Mouse (Mus musculus) limb, embryonic 12.5 days (tissue): Measurements from ENCODE around the gene Stau1. TPM values are rescaled to one million over a fixed set of nuclear protein-coding genes. Genes with fewer than 3 reads are reported as not detected.
A peak's percentile ranks its signal among the peaks of the same experiment; 100 is the strongest.

Source experiments
- ATAC-seq: fragments of 200-750 bp; cut with Nextera tagmentation; 2 replicates; pipeline ENCODE4 v1.8.0; 2017; ENCODE audit warnings: low read depth, moderate TSS enrichment; ENCODE audit not compliant: insufficient number of reproducible peaks, insufficient read depth, low FRiP score, low TSS enrichment
- H3K27ac ChIP-seq: fragments of 300-500 bp; sonication (generic); 2 replicates; pipeline ENCODE4 v1.5.1; 2016; ENCODE audit warnings: mild to moderate bottlenecking, moderate library complexity
- H3K27me3 ChIP-seq: fragments of 300-500 bp; sonication (generic); 2 replicates; pipeline ENCODE4 v1.6.1; 2016; ENCODE audit warnings: mild to moderate bottlenecking, moderate library complexity
- H3K36me3 ChIP-seq: fragments of 300-500 bp; sonication (generic); 2 replicates; pipeline ENCODE4 v1.6.1; 2016; ENCODE audit warnings: mild to moderate bottlenecking, moderate library complexity
- H3K4me1 ChIP-seq: fragments of 300-500 bp; sonication (generic); replicated peaks from 2 replicates; pipeline ENCODE4 v1.6.1; 2016
- H3K4me2 ChIP-seq: fragments of 300-500 bp; sonication (generic); 2 replicates; pipeline ENCODE4 v1.6.1; 2016; ENCODE audit warnings: mild to moderate bottlenecking, moderate library complexity
- H3K4me3 ChIP-seq: fragments of 300-500 bp; sonication (generic); replicated peaks from 2 replicates; pipeline ENCODE4 v1.5.1; 2016; ENCODE audit warnings: mild to moderate bottlenecking
- H3K9ac ChIP-seq: fragments of 300-500 bp; sonication (generic); replicated peaks from 2 replicates; pipeline ENCODE4 v1.6.1; 2016; ENCODE audit warnings: mild to moderate bottlenecking, moderate library complexity
- H3K9me3 ChIP-seq: fragments of 300-500 bp; sonication (generic); 2 replicates; pipeline ENCODE4 v1.6.1; 2016; ENCODE audit warnings: mild to moderate bottlenecking, moderate library complexity
- WGBS: fragments of 180-500 bp; shearing (Covaris S2); methylation state at CpG from one replicate; pipeline ENCODE4 v1.1.7; 2016; 5-methylcytosine and 5-hydroxymethylcytosine counted together
- polyA plus RNA-seq: library from polyadenylated mRNA; unstranded; fragments of >200 nt; fragmentation: Nextera tagmentation; extraction: Ambion mirVana; gene quantifications from 2 replicates; pipeline ENCODE4 v1.2.1, GENCODE M21; 2016

The Stau1 gene
- polyA plus RNA-seq, 1 experiment from 2014 or later = 113 TPM

- peaks cover 9% of the 10 kb centered on the region for H3K4me1 ChIP-seq
- H3K27me3 ChIP-seq = no peaks in the 10 kb centered on the region
- H3K9me3 ChIP-seq = no peaks in the 10 kb centered on the region
- no peak overlapping the region for H3K9ac ChIP-seq
- H3K4me2 ChIP-seq = no peak overlapping the region
- WGBS = 96% methylated on average over 3 of the region's 3 CpGs
- H3K4me3 ChIP-seq = no peak overlapping the region
- no peak overlapping the region for H3K27ac ChIP-seq
- peaks cover 22% of the 10 kb centered on the region for H3K36me3 ChIP-seq
- no peak for ATAC-seq
Observed at GRCm38 (mm10) chr2:166909729-166910128, 86.4 kb downstream of the Stau1 start.

GRCm38 (mm10) chr2:166906523-166907182 is 89.4 kb downstream of the Stau1 start:
- under 1% methylated on average over 28 of the region's 28 CpGs for WGBS
- Histone ChIP-seq H3K27ac (peak overlapping the region; percentile 98), H3K27me3 (no peaks in the 10 kb centered on the region), H3K36me3 (peaks cover 22% of the 10 kb centered on the region), H3K9ac (peak overlapping the region; percentile 86), H3K4me3 (peak overlapping the region; percentile 86), H3K9me3 (no peaks in the 10 kb centered on the region), H3K4me1 (peaks cover 9% of the 10 kb centered on the region), H3K4me2 (peak overlapping the region; percentile 95)
- peak; percentile 9; the same call in 1 of the 2 replicates for ATAC-seq

- Histone ChIP-seq H3K9me3 (no peaks in the 10 kb centered on the region), H3K4me1 (peaks cover 9% of the 10 kb centered on the region), H3K27me3 (no peaks in the 10 kb centered on the region), H3K4me2 (peak within 1 kb of the TSS; percentile 95), H3K36me3 (peaks cover 16% of the 10 kb centered on the region), H3K4me3 (peak within 1 kb of the TSS; percentile 86), H3K27ac (peak within 1 kb of the TSS; percentile 98), H3K9ac (peak within 1 kb of the TSS; percentile 86)
- ATAC-seq = peak; percentile 96
- WGBS = under 1% methylated on average over 80 of the region's 80 CpGs
Observed at GRCm38 (mm10) chr2:166905711-166906522, 90.2 kb downstream of the Stau1 start, which contains the start of gene Cse1l. Cse1l (plus strand) TSS chr2:166906040.

DNA sequence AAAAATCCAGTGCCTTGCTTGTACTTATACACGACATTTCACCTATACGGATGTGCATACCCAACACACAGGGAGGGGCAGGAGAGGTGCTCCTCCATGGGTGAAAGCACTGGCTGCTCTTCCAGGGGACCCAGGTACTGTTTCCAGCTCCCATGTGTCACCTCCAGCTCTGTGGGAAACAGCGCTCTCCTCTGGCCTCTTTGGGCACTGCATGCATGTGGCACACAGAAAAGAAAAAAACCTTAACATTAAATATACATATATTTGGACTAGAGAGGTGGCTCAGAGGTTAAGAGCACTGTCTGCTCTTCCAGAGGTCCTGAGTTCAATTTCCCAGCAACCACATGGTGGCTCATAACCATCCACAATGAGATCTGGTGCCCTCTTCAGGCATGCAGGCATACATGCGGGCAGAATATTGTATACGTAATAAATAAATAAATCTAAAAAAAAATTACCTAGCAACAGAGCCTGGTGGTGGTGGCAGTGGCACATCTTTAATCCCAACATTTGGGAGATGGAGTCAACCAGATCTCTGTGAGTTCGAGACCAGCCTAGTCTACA is 92.3 kb downstream of the Stau1 start:
- no peak overlapping the region for H3K9ac ChIP-seq
- no peaks in the 10 kb centered on the region for H3K36me3 ChIP-seq
- H3K4me2 ChIP-seq = no peak overlapping the region
- H3K9me3 ChIP-seq = no peaks in the 10 kb centered on the region
- no peaks in the 10 kb centered on the region for H3K27me3 ChIP-seq
- no peak overlapping the region for H3K27ac ChIP-seq
- no peak overlapping the region for H3K4me3 ChIP-seq
- WGBS = 91% methylated on average over 6 of the region's 6 CpGs
- ATAC-seq = no peak
- H3K4me1 ChIP-seq = peaks cover 9% of the 10 kb centered on the region

DNA sequence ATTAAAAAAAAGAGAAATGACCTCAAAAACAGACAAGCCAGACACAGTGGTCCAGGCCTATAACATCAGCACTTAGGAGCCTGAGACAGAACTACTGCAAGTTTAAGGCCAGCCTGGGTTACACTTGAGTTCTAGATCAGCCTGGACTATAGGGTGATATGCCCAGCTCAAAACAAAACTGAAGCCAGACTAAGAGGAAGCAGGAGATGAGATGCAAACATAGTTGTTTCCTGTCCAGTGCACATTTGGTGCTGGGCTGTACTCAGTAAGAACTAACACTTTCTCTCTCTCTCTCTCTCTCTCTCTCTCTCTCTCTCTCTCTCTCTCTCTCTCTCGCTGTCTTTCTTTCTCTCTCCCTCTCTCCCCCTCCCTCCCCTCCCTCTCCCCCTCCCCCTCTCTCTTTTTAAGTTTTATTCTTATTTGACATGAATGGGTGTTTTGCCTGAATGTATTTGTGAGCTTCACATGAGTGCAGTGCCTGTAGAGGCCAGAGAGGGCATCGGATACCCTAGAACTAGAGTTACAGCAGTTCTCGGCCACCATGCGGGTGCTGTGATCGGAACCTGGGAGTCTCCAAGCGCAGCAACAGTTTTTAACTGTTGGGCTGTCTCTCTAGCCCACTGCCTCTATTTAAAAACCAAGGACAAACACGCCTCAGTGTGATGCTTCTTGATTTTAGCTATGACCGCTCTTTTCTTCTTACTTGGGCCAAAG is 95.2 kb downstream of the Stau1 start:
- Histone ChIP-seq H3K9ac (no peak overlapping the region), H3K27ac (no peak overlapping the region), H3K9me3 (no peaks in the 10 kb centered on the region), H3K27me3 (no peaks in the 10 kb centered on the region), H3K4me3 (no peak overlapping the region), H3K4me2 (no peak overlapping the region), H3K4me1 (no peaks in the 10 kb centered on the region), H3K36me3 (no peaks in the 10 kb centered on the region)
- no peak for ATAC-seq
- WGBS = 84% methylated on average over 8 of the region's 8 CpGs

GRCm38 (mm10) chr2:166899746-166900145 is 96.4 kb downstream of the Stau1 start:
- Histone ChIP-seq H3K27me3 (no peaks in the 10 kb centered on the region), H3K9ac (no peak overlapping the region), H3K4me3 (no peak overlapping the region), H3K4me1 (peaks cover 3% of the 10 kb centered on the region), H3K36me3 (peaks cover 2% of the 10 kb centered on the region; the same call in 1 of the 2 replicates), H3K9me3 (no peaks in the 10 kb centered on the region), H3K27ac (no peak overlapping the region), H3K4me2 (no peak overlapping the region)
- 68% methylated on average over 3 of the region's 3 CpGs for WGBS
- ATAC-seq = no peak

- H3K4me3 ChIP-seq = no peak overlapping the region
- WGBS = 86% methylated on average over 2 of the region's 2 CpGs
- no peak for ATAC-seq
Observed at GRCm38 (mm10) chr2:166899161-166899560, 96.9 kb downstream of the Stau1 start.

More at GRCm38 (mm10) chr2:166899161-166899560, 96.9 kb downstream of the Stau1 start:
- Histone ChIP-seq H3K27ac (no peak overlapping the region), H3K36me3 (peaks cover 8% of the 10 kb centered on the region), H3K9me3 (no peaks in the 10 kb centered on the region), H3K27me3 (no peaks in the 10 kb centered on the region), H3K4me1 (peaks cover 6% of the 10 kb centered on the region), H3K9ac (no peak overlapping the region), H3K4me2 (no peak overlapping the region)

Other genes starting within 250 kb of the Stau1 start
- 8.8 and 14.2 TPM in 2 replicates for gene Trp53rkb, start 203.8 kb downstream of the Stau1 start, polyA plus RNA-seq
- gene Arfgef2, start 190.7 kb downstream of the Stau1 start, polyA plus RNA-seq = 5.2 and 5.8 TPM in 2 replicates
- 169 and 172 TPM in 2 replicates for gene Cse1l, start 90.3 kb downstream of the Stau1 start, polyA plus RNA-seq
- gene Ddx27, start 18.9 kb upstream of the Stau1 start, polyA plus RNA-seq = 62.8 and 65.1 TPM in 2 replicates
- gene Znfx1, start 66.7 kb upstream of the Stau1 start, polyA plus RNA-seq = 6.7 and 8.4 TPM in 2 replicates
- 0.38 and 0.44 TPM in 2 replicates for gene Kcnb1, start 193.9 kb upstream of the Stau1 start, polyA plus RNA-seq
- gene Ptgis, start 244.3 kb upstream of the Stau1 start, polyA plus RNA-seq = 23.9 and 27.0 TPM in 2 replicates